Mouse (Mus musculus) CH12.LX (cell line): Measurements from ENCODE around the gene Olfr67. TPM values are rescaled to one million over a fixed set of nuclear protein-coding genes. Genes with fewer than 3 reads are reported as not detected.

Experiments used
- DNase-seq: peaks from one replicate; pipeline ENCODE4 v3.0.0-alpha.2; 2013; ENCODE audit errors: extremely low read depth
- H3K27ac ChIP-seq: 2 replicates; pipeline ENCODE4 v1.5.1; 2012; ENCODE audit warnings: low read depth, mild to moderate bottlenecking, control low read depth, moderate library complexity; ENCODE audit not compliant: insufficient read depth
- H3K27me3 ChIP-seq: replicated peaks from 2 replicates; pipeline ENCODE3; 2012; ENCODE audit warnings: inconsistent platforms
- H3K36me3 ChIP-seq, 2 experiments: replicated peaks in 1 of 2; 2 replicates each; pipeline versions ENCODE3 to v1.6.1; 2012; ENCODE audit warnings: inconsistent platforms in 1 of 2, low read length in 1 of 2, mild to moderate bottlenecking in 1 of 2, mixed read lengths in 1 of 2, moderate library complexity in 1 of 2; ENCODE audit not compliant: control insufficient read depth in 1 of 2, insufficient read depth in 1 of 2
- H3K4me1 ChIP-seq, 2 experiments: 2 replicates each; pipeline ENCODE4 v1.6.1; 2012; ENCODE audit warnings: inconsistent platforms in 1 of 2, moderate library complexity in 1 of 2; ENCODE audit not compliant: insufficient read depth in 2 of 2, control insufficient read depth in 1 of 2
- H3K4me2 ChIP-seq: 2 replicates; pipeline ENCODE4 v1.6.1; 2012; ENCODE audit warnings: low read depth, mild to moderate bottlenecking, control low read depth; ENCODE audit not compliant: poor library complexity, insufficient read depth, severe bottlenecking
- H3K4me3 ChIP-seq, 3 experiments: fragments of 150-350 bp in 1 of 3; sonication (generic) in 1 of 3; replicated peaks in 1 of 3; 2 replicates each; pipeline versions ENCODE3 to v1.5.1; 2011 to 2012; ENCODE audit warnings: low read depth in 2 of 3, low read length in 2 of 3, mild to moderate bottlenecking in 2 of 3, moderate library complexity in 2 of 3, control low read depth in 1 of 3, improper control_type of control experiment in 1 of 3, inconsistent platforms in 1 of 3, mixed read lengths in 1 of 3; ENCODE audit not compliant: poor library complexity in 1 of 3
- H3K79me2 ChIP-seq: replicated peaks from 2 replicates; pipeline ENCODE4 v1.6.1; 2012; ENCODE audit warnings: mild to moderate bottlenecking, moderate library complexity; ENCODE audit not compliant: control insufficient read depth, poor library complexity, insufficient read depth, severe bottlenecking; ENCODE audit errors: extremely low read depth
- H3K9ac ChIP-seq: 2 replicates; pipeline ENCODE4 v1.6.1; 2012; ENCODE audit warnings: low read depth, mild to moderate bottlenecking, control low read depth, moderate library complexity; ENCODE audit not compliant: insufficient read depth
- H3K9me3 ChIP-seq: replicated peaks from 2 replicates; pipeline ENCODE3; 2012; ENCODE audit warnings: low read length, inconsistent platforms, mixed read lengths
- BHLHE40 ChIP-seq: IDR thresholded peaks from 2 replicates; pipeline ENCODE4 v1.6.1; 2011; ENCODE audit warnings: mild to moderate bottlenecking, low read depth, low read length, improper control_type of control experiment
- CHD1 ChIP-seq: IDR thresholded peaks from 2 replicates; pipeline ENCODE4 v1.6.1; 2012; ENCODE audit warnings: low read depth, low read length, improper control_type of control experiment, inconsistent platforms
- CTCF ChIP-seq, 2 experiments: IDR thresholded peaks in 1 of 2; conservative IDR thresholded peaks in 1 of 2; 2 replicates each; pipeline ENCODE4 v1.5.1; 2011 to 2012; ENCODE audit warnings: low read depth in 2 of 2, low read length in 2 of 2, improper control_type of control experiment in 1 of 2, inconsistent platforms in 1 of 2, mild to moderate bottlenecking in 1 of 2, moderate library complexity in 1 of 2
- E2F4 ChIP-seq: IDR thresholded peaks from 2 replicates; pipeline ENCODE4 v1.6.1; 2011; ENCODE audit warnings: low read depth, low read length, improper control_type of control experiment; ENCODE audit not compliant: insufficient replicate concordance
- ELF1 ChIP-seq: IDR thresholded peaks from 2 replicates; pipeline ENCODE4 v1.6.1; 2014; ENCODE audit warnings: low read depth, mild to moderate bottlenecking, inconsistent platforms, low read length, improper control_type of control experiment
- ETS1 ChIP-seq: conservative IDR thresholded peaks from 2 replicates; pipeline ENCODE4 v1.6.1; 2012; ENCODE audit warnings: low read depth, mild to moderate bottlenecking, inconsistent platforms, low read length, improper control_type of control experiment, moderate library complexity
- GABPA ChIP-seq: IDR thresholded peaks from 2 replicates; pipeline ENCODE4 v1.6.1; 2012; ENCODE audit warnings: low read depth, low read length, improper control_type of control experiment, inconsistent platforms; ENCODE audit not compliant: insufficient replicate concordance
- JUN ChIP-seq: IDR thresholded peaks from 2 replicates; pipeline ENCODE4 v1.6.1; 2011; ENCODE audit warnings: low read depth, mild to moderate bottlenecking, low read length, improper control_type of control experiment, moderate library complexity; ENCODE audit not compliant: insufficient read depth
- MYC ChIP-seq: IDR thresholded peaks from 2 replicates; pipeline ENCODE4 v1.6.1; 2011; ENCODE audit warnings: low read depth, mild to moderate bottlenecking, improper control_type of control experiment, low read length
- NRF1 ChIP-seq: IDR thresholded peaks from 2 replicates; pipeline ENCODE4 v1.6.1; 2014; ENCODE audit warnings: low read depth, mild to moderate bottlenecking, inconsistent platforms, low read length, improper control_type of control experiment, moderate library complexity
- POLR2A ChIP-seq: IDR thresholded peaks from 2 replicates; pipeline ENCODE4 v1.6.1; 2011; ENCODE audit warnings: low read depth, mild to moderate bottlenecking, improper control_type of control experiment, low read length
- POLR2AphosphoS2 ChIP-seq: IDR thresholded peaks from 2 replicates; pipeline ENCODE4 v1.6.1; 2011; ENCODE audit warnings: low read depth, low read length, improper control_type of control experiment
- RCOR1 ChIP-seq: conservative IDR thresholded peaks from 2 replicates; pipeline ENCODE4 v1.6.1; 2012; ENCODE audit warnings: low read depth, mild to moderate bottlenecking, inconsistent platforms, low read length, improper control_type of control experiment
- TCF12 ChIP-seq: IDR thresholded peaks from 2 replicates; pipeline ENCODE4 v1.6.1; 2014; ENCODE audit warnings: low read depth, mild to moderate bottlenecking, inconsistent platforms, low read length, improper control_type of control experiment
- UBTF ChIP-seq: IDR thresholded peaks from 2 replicates; pipeline ENCODE4 v1.6.1; 2012; ENCODE audit warnings: low read depth, mild to moderate bottlenecking, inconsistent platforms, low read length, improper control_type of control experiment, moderate library complexity
- USF1 ChIP-seq: IDR thresholded peaks from 2 replicates; pipeline ENCODE4 v1.6.1; 2014; ENCODE audit warnings: low read depth, mild to moderate bottlenecking, inconsistent platforms, low read length, improper control_type of control experiment
- ZC3H11A ChIP-seq: IDR thresholded peaks from 2 replicates; pipeline ENCODE4 v1.6.1; 2012; ENCODE audit warnings: low read depth, mild to moderate bottlenecking, inconsistent platforms, low read length, improper control_type of control experiment
- ZKSCAN1 ChIP-seq: IDR thresholded peaks from 2 replicates; pipeline ENCODE4 v1.6.1; 2012; ENCODE audit warnings: low read depth, inconsistent platforms, low read length, improper control_type of control experiment, borderline replicate concordance
- ZMIZ1 ChIP-seq: IDR thresholded peaks from 2 replicates; pipeline ENCODE4 v1.6.1; 2012; ENCODE audit warnings: low read depth, mild to moderate bottlenecking, inconsistent platforms, low read length, improper control_type of control experiment
- ZNF384 ChIP-seq: IDR thresholded peaks from 2 replicates; pipeline ENCODE4 v1.6.1; 2012; ENCODE audit warnings: low read depth, low read length, improper control_type of control experiment, inconsistent platforms
- dilution Hi-C: fragments of 300-500 bp; cut with MboI; formaldehyde crosslinking; loops from 2 replicates; pipeline ENCODE4 v1.14.3; 2020; ENCODE audit warnings: low sequenced_read_pairs; ENCODE audit not compliant: extremely low pct_unique_long_range_greater_than_20kb, extremely low pct_ligation_motif_present
- in situ Hi-C: fragments of 300-500 bp; cut with MboI; formaldehyde crosslinking; loops from 3 replicates; pipeline ENCODE4 v1.14.3; 2019; ENCODE audit warnings: low sequenced_read_pairs, low pct_ligation_motif_present, low pct_unique_long_range_greater_than_20kb, mixed read lengths
- polyA plus RNA-seq: library from polyadenylated mRNA; unstranded; fragments of >175 nt; gene quantifications from 2 replicates; pipeline ENCODE4 v1.2.1, GENCODE M21; 2012; ENCODE audit warnings: low read depth; ENCODE audit not compliant: insufficient read length
- total RNA-seq, 2 experiments: library from RNA; depleted of rRNA; stranded (reverse); fragments of 300-350 nt in 1 of 2; fragments of >200 nt in 1 of 2; gene quantifications; 2 replicates each; pipeline ENCODE4 v1.2.3; 2012 to 2014

Olfr67 gene
- total and polyA plus RNA-seq, 3 experiments: not detected

DNA sequence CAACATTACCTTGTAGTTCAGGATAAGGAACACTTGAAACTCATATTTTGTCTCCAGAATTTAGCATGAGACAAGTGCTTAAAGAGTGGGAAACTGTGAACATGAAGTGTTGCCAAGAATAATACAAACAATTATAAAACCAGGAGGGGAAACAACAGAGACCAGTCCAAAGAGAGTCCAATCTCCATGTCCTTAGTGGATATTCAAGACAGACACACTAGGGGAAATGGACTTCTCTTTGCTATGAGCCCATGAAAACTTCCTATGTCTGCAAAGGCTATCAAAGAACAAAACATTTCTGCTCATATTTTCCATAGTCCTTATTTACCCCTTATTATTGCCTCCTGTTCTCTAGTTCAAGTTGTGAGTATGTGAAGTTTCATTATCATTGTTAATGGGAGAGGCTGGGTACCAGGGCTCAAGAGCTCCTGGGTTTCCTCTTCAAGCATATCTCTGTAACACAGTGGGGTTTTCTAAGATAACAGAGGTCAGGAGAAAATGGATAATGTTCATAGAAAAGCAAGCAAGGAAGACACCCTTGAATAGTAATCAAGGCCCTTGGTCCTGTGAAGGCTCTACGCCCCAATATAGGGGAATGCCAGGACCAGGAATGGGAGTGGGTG, 19.7 kb upstream of the Olfr67 start:
- H3K9ac ChIP-seq: no peak overlapping the region
- H3K4me2 ChIP-seq: no peak overlapping the region
- no peaks in the 10 kb centered on the region for H3K27me3 ChIP-seq
- dilution Hi-C loops: no loop called here
- H3K4me3 ChIP-seq: no peak overlapping the region
- no peak for TF ChIP-seq ETS1
- no peak for TF ChIP-seq USF1
- no peak for TF ChIP-seq ZNF384
- TF ChIP-seq ZC3H11A: no peak
- TF ChIP-seq CHD1: no peak
- no peak for TF ChIP-seq ZKSCAN1
- no peak for TF ChIP-seq TCF12
- no peak for TF ChIP-seq ELF1
- TF ChIP-seq E2F4: no peak
- TF ChIP-seq, all 38 proteins: peak for 0
- no peak overlapping the region for H3K27ac ChIP-seq
- in situ Hi-C loops: no loop called here
- H3K79me2 ChIP-seq: no peaks in the 10 kb centered on the region
- no peaks in the 10 kb centered on the region for H3K36me3 ChIP-seq
- H3K4me1 ChIP-seq: peaks cover 2 to 53% of the 10 kb centered on the region in 2 experiments; a peak in 3 of 4 replicates
- no peaks in the 10 kb centered on the region for H3K9me3 ChIP-seq
- DNase-seq: no peak

DNA sequence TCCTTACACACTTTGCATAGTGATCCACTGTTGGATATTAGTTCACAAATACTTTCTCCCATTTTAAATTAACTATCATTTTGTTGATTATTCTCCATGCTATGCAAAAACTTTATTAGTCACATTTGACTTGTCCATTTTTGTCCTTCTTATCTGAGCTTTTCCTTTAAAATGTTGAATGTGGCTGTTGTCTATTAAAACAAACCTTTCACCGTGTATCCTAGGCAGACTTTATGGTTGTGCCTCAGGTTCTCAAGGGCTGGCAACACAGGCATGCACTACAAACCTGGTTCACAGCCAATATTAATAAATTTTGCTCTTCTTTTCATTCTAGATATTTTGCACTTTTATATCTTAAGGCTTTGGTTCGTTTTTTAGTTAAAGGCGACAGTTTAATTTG, 19.1 kb upstream of the Olfr67 start:
- TF ChIP-seq ZMIZ1 (no peak), TCF12 (no peak), BHLHE40 (no peak), UBTF (no peak)
- no peak for DNase-seq
- no peak overlapping the region for H3K27ac ChIP-seq
- in situ Hi-C loops (no loop called here), dilution Hi-C loops (no loop called here)
- H3K36me3 ChIP-seq: no peaks in the 10 kb centered on the region
- no peak overlapping the region for H3K4me2 ChIP-seq
- no peak overlapping the region for H3K4me3 ChIP-seq
- H3K9me3 ChIP-seq: no peaks in the 10 kb centered on the region
- H3K79me2 ChIP-seq: no peaks in the 10 kb centered on the region
- H3K4me1 ChIP-seq: peaks cover 2 to 53% of the 10 kb centered on the region in 2 experiments; a peak in 3 of 4 replicates
- H3K9ac ChIP-seq: no peak overlapping the region
- no peaks in the 10 kb centered on the region for H3K27me3 ChIP-seq

DNA sequence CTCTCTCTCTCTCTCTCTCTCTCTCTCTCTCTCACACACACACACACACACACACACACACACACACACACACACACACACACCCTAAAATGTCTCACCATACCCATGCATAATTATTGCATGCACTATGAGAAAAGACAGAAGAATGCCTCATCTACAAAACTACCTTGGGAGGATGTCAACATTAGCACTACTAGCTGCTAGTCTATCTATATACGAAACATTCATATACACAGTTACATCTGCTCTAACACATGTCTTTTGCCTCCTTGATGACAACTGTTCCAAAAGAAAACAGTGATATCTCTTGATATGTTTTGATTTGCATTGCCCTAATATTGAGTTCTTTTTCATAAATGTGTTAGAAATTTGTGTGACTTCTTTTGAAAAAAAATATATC, 18.7 kb upstream of the Olfr67 start:
- H3K9me3 ChIP-seq: no peaks in the 10 kb centered on the region

More for the DNA sequence above, 18.7 kb upstream of the Olfr67 start:
- H3K4me3 ChIP-seq: no peak overlapping the region
- H3K4me1 ChIP-seq: peaks cover 2 to 50% of the 10 kb centered on the region in 2 experiments; a peak in 3 of 4 replicates
- no peaks in the 10 kb centered on the region for H3K27me3 ChIP-seq
- TF ChIP-seq GABPA: no peak
- no peak for TF ChIP-seq USF1
- TF ChIP-seq POLR2AphosphoS2: no peak
- TF ChIP-seq RCOR1: no peak
- TF ChIP-seq NRF1: no peak
- no peak for TF ChIP-seq POLR2A
- TF ChIP-seq BHLHE40: no peak
- TF ChIP-seq MYC: no peak
- TF ChIP-seq CTCF (conservative IDR thresholded peaks at IDR 0.05 in 1 of 2, IDR thresholded peaks at IDR 0.05 in 1 of 2; ENCODE audit: low read depth in 2 of 2, low read length in 2 of 2): no peak
- TF ChIP-seq JUN: no peak
- H3K27ac ChIP-seq: no peak overlapping the region
- DNase-seq: no peak
- dilution Hi-C loops: no loop called here
- in situ Hi-C loops: no loop called here
- no peak overlapping the region for H3K4me2 ChIP-seq
- H3K79me2 ChIP-seq: no peaks in the 10 kb centered on the region
- H3K36me3 ChIP-seq: no peaks in the 10 kb centered on the region
- H3K9ac ChIP-seq: no peak overlapping the region
